Mouse (Mus musculus): ENCODE measurements around the gene Sema4b. TPM values are rescaled to one million over a fixed set of nuclear protein-coding genes. Genes with fewer than 3 reads are reported as not detected.

The Sema4b gene
- total and polyA plus RNA-seq, 2 experiments from 2014 or later: 28.1 to 47.5 TPM

DNA sequence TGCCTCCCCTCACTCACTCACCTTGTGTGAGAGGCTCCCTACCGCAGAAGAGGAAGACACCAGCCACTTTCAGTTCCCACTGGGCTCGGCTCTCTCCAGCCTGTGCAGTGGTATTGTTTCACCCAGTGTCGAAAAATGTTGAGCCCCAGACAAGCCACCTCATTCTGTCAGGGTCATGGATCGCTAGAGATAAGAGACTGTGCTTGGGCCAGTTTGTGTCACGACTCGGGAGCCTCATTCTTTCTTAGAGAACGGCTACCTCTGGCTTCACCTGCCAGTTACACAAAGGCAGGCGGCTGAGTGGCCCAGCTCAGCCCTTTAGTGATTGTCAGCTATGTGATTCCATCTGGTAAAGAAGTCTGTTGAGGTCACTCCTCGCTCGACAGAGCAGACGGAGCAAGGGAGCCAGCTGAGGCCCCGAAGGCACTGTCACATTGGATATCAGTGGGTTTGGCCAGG, 17.0 kb downstream of the Sema4b start:
- Histone ChIP-seq H3K27ac (no peak overlapping the region), H3K9me3 (ENCODE audit: low read length) (no peaks in the 10 kb centered on the region), H3K4me3 (ENCODE audit: low read length) (no peak overlapping the region), H3K36me3 (ENCODE audit: insufficient read depth, low read length) (no peaks in the 10 kb centered on the region), H3K4me1 (ENCODE audit: insufficient read depth, low read length) (peaks cover 44% of the 10 kb centered on the region), H3K27me3 (ENCODE audit: insufficient read depth, low read length) (no peaks in the 10 kb centered on the region), H3K4me2 (ENCODE audit: low read depth, low read length) (no peak overlapping the region), H3K9ac (replicated peaks; ENCODE audit: low read length) (no peak overlapping the region)
- DNase-seq (ENCODE audit: low spot score) (peak; percentile 25), ATAC-seq (no peak; the same call in 1 of the 2 replicates)
- TF ChIP-seq CTCF (IDR thresholded peaks at IDR 0.05; ENCODE audit: low read depth): no peak
- 38% methylated on average over 12 of the region's 12 CpGs for WGBS

DNA sequence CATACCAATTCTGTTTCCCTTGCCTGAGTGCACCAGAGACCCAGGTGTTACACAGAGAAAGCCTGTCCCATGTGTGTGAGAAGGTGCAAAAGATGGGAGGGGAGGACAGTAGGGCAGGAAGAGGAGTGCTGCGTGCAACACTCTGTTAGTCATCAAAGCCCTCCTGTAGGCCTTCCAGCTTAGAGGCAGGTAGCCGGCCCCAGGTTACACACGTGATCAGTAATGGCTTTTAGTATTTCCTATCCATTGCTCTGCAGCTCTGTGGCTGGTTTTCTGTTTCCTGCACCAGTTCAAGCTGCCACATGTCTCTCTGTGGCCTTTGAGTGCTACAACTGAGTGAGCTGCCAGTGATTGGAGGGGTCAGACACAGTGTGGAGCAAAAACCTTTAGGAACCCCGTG, 17.7 kb downstream of the Sema4b start:
- peaks cover 48% of the 10 kb centered on the region for H3K4me1 ChIP-seq (ENCODE audit: insufficient read depth, low read length)
- H3K36me3 ChIP-seq (ENCODE audit: insufficient read depth, low read length): no peaks in the 10 kb centered on the region
- H3K27me3 ChIP-seq (ENCODE audit: insufficient read depth, low read length): no peaks in the 10 kb centered on the region
- H3K9ac ChIP-seq (replicated peaks; ENCODE audit: low read length): no peak overlapping the region
- H3K27ac ChIP-seq: no peak overlapping the region
- 79% methylated on average over 4 of the region's 4 CpGs for WGBS
- H3K9me3 ChIP-seq (ENCODE audit: low read length): no peaks in the 10 kb centered on the region
- no peak for TF ChIP-seq CTCF (IDR thresholded peaks at IDR 0.05; ENCODE audit: low read depth)
- ATAC-seq (no peak), DNase-seq (ENCODE audit: low spot score) (no peak)
- H3K4me2 ChIP-seq (ENCODE audit: low read depth, low read length): no peak overlapping the region
- no peak overlapping the region for H3K4me3 ChIP-seq (ENCODE audit: low read length)

DNA sequence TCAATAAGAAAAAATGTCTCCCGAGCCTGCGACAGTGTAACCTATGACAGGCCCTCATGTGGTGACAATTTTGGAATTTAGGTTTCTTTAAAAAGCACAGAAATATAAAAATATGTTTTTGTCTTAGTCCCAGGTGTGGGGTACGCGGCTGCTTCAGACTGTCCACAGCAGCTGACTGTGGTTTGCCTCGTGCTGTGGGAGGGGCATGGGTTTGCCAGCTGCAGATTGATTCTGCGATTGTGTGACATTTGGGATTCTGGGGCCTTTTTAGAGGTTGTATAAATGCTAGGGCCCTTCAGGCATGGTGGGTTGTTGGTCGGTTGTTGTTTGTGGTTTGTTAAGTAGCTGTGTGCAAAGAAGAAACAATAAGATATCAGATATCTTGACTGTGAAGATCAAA, 18.3 kb downstream of the Sema4b start:
- no peak for TF ChIP-seq CTCF (IDR thresholded peaks at IDR 0.05; ENCODE audit: low read depth)
- no peak for ATAC-seq
- Histone ChIP-seq H3K36me3 (ENCODE audit: insufficient read depth, low read length) (no peaks in the 10 kb centered on the region), H3K27me3 (ENCODE audit: insufficient read depth, low read length) (no peaks in the 10 kb centered on the region), H3K27ac (no peak overlapping the region), H3K4me2 (ENCODE audit: low read depth, low read length) (no peak overlapping the region), H3K9ac (replicated peaks; ENCODE audit: low read length) (no peak overlapping the region), H3K9me3 (ENCODE audit: low read length) (no peaks in the 10 kb centered on the region), H3K4me1 (ENCODE audit: insufficient read depth, low read length) (peaks cover 42% of the 10 kb centered on the region), H3K4me3 (ENCODE audit: low read length) (no peak overlapping the region)
- no peak for DNase-seq (ENCODE audit: low spot score)
- 82% methylated on average over 7 of the region's 7 CpGs for WGBS

DNA sequence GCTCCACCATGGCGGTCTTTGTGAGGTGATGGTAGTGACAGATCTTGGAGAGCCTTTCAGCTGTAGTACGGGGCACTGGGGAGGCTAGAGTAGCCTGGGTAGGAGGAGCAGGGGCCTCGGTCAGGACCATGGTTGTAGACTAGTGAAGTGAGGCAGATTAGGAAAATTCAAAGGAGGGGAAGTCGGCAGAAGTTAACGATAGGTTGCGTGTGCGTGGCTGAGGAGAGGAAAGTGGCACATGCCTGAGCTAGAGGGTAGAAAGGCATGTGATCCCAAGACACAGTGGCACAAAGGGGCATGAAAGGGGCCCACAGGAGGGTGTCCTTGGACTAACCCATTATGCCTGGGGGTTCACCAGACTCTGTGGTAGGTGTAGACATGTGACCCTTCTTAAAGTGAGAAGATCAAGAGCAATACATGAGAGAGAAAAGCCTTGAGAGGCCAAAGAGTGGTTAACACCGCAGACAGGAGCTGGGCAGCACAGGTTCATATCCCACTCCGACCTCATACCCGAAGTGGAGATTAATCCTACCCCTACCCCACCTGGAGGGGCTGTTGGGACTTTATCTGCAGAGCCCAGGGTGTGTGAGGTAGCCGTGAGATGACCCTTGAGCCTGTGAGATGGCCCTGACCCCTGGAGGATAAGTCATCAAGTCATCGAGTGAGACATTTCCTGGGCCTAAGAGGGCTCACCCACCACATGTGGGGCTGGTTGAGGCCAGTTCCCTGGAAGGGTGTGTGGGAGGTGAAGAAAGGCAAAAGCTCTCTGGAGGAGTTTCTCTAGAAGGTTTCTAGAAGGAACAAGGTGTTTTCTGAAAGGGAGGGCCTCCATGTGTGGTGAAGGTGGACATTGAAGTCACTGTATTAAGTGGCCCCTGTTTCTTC, 19.3 kb downstream of the Sema4b start:
- H3K4me2 ChIP-seq (ENCODE audit: low read depth, low read length): no peak overlapping the region
- H3K4me1 ChIP-seq (ENCODE audit: insufficient read depth, low read length): peaks cover 35% of the 10 kb centered on the region
- no peak for ATAC-seq
- H3K4me3 ChIP-seq (ENCODE audit: low read length): no peak overlapping the region
- no peaks in the 10 kb centered on the region for H3K9me3 ChIP-seq (ENCODE audit: low read length)
- no peak overlapping the region for H3K9ac ChIP-seq (replicated peaks; ENCODE audit: low read length)
- TF ChIP-seq CTCF (IDR thresholded peaks at IDR 0.05; ENCODE audit: low read depth): no peak
- H3K27ac ChIP-seq: no peak overlapping the region
- no peak for DNase-seq (ENCODE audit: low spot score)
- WGBS: 89% methylated on average over 12 of the region's 12 CpGs
- no peaks in the 10 kb centered on the region for H3K36me3 ChIP-seq (ENCODE audit: insufficient read depth, low read length)
- no peaks in the 10 kb centered on the region for H3K27me3 ChIP-seq (ENCODE audit: insufficient read depth, low read length)

DNA sequence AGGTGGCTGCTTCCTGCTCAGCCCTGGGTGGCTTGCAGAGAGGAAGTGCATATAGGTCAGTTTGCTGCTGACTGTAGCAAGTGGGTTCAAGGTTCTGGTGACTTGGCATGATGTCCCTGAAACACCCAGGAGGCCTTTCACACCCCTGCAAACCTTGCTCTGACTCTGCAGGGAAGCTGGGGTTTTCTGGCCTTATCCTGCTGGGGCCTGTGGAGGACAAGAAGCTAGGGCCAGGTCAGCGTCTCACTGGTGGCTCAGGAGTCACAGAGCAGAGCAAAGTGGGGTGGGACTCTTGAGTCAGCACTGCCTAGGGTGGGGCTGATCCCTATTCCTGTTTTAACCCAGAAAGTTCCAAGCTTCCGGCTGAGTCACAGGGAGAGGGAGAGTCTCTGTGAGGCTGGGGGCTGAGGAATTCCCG, 20.7 kb downstream of the Sema4b start:
- Histone ChIP-seq H3K4me3 (ENCODE audit: low read length) (no peak overlapping the region), H3K27me3 (ENCODE audit: insufficient read depth, low read length) (no peaks in the 10 kb centered on the region), H3K36me3 (ENCODE audit: insufficient read depth, low read length) (no peaks in the 10 kb centered on the region), H3K27ac (no peak overlapping the region), H3K4me1 (ENCODE audit: insufficient read depth, low read length) (peaks cover 24% of the 10 kb centered on the region), H3K9me3 (ENCODE audit: low read length) (no peaks in the 10 kb centered on the region), H3K4me2 (ENCODE audit: low read depth, low read length) (no peak overlapping the region), H3K9ac (replicated peaks; ENCODE audit: low read length) (no peak overlapping the region)
- 71% methylated on average over 3 of the region's 3 CpGs for WGBS
- no peak for ATAC-seq
- DNase-seq (ENCODE audit: low spot score): no peak
- TF ChIP-seq CTCF (IDR thresholded peaks at IDR 0.05; ENCODE audit: low read depth): no peak

DNA sequence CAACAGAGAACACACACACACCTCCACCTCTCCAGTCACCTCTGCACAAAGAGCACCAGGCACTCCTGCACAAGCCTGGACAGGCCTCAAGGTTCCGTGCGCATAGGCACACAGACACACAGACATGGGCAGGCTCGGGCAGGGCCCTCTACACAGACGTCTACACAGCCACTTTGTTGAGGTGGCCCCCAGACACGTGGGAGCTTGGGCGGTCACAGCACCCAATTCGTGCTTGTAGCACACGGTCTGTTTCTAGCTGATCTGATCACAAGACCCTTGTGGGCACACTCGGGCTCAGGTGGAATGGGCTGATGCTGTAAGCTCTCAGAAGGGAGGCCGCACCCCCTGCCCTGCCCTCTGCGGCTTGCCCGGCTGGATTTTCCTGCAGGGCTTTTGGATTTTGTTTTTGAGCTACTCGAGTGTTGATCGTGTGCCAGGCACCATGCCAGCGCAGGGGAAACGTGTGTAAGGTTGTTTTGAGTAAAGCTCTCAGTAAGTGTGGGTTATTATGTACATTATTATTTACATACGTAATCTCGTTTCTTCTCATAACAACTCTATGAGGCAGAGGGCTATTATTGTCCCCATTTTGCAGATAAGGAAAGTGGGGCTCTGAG, 21.5 kb downstream of the Sema4b start:
- Histone ChIP-seq H3K9me3 (ENCODE audit: low read length) (no peaks in the 10 kb centered on the region), H3K4me2 (ENCODE audit: low read depth, low read length) (no peak overlapping the region), H3K36me3 (ENCODE audit: insufficient read depth, low read length) (0 out of 2 replicates have a peak, but pooled peaks cover under 1% of the 10 kb centered on the region), H3K4me3 (ENCODE audit: low read length) (no peak overlapping the region), H3K27me3 (ENCODE audit: insufficient read depth, low read length) (no peaks in the 10 kb centered on the region), H3K4me1 (ENCODE audit: insufficient read depth, low read length) (peaks cover 16% of the 10 kb centered on the region; the same call in 1 of the 2 replicates), H3K27ac (no peak overlapping the region), H3K9ac (replicated peaks; ENCODE audit: low read length) (no peak overlapping the region)
- no peak for TF ChIP-seq CTCF (IDR thresholded peaks at IDR 0.05; ENCODE audit: low read depth)
- DNase-seq (ENCODE audit: low spot score) (no peak), ATAC-seq (0 out of 2 replicates have a peak, but pooled peaks have one; percentile 24)
- WGBS: 61% methylated on average over 18 of the region's 18 CpGs

Data from hindbrain, postnatal 0 days (tissue).